Mouse (Mus musculus) kidney, adult 8-10 months (tissue): ENCODE results near the gene Olfr983.

Source experiments
- DNase-seq, 2 experiments: peaks; one replicate each; pipeline ENCODE4 v3.0.0; 2022

Olfr983 gene

GRCm38 (mm10) chr9:40093495-40093894, at the start of gene Olfr983:
Gene Olfr983, minus strand, starts transcription at chr9:40093595.
- DNase-seq, result no peak

DNA sequence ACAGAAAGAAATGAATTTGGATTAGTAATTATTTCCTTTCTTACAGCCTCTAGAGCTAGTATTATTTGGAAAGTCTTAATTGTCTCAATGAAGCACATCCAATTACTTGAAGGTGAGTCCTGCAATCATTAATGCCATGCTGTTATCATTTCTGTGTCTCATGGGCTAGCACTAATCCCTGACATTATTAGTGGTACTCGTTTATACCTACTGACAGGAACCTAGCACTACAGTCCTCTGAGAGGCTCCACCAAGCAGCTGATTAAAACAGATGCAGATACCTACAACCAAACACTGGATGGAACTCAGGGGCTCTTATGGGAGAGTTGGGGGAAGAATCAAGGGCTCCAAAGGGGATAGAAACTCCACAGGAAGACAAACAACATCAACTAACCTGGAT, 48.1 kb upstream of the Olfr983 start:
- no peak for DNase-seq

DNA sequence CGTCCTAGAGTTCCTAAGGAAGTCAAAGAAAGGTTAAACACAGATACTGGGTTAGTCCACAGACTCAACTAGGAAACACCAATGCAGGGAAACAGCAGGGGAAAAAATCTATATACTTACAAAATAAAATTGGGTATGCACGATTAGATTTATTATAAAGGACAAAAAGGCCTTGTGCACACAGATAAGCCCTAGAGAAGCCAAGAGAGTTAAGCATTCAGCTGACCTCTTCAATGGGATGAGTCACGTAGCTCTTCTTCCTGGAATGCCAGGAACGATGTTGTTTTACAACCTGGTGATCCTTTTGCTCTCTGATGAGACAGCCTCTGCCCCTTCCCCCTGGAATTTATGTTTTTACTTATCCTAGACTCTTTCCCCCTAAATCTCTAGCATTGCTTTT, 46.1 kb upstream of the Olfr983 start:
- DNase-seq, result no peak

GRCm38 (mm10) chr9:40136987-40137688, 43.7 kb upstream of the Olfr983 start:
- no peak for DNase-seq

GRCm38 (mm10) chr9:40130556-40130955, 37.2 kb upstream of the Olfr983 start:
- no peak for DNase-seq

- no peak for DNase-seq
Measured at GRCm38 (mm10) chr9:40130084-40130483, 36.7 kb upstream of the Olfr983 start, which contains the start of gene Olfr985. Gene Olfr985, minus strand, starts transcription at chr9:40130184.

- DNase-seq, result no peak
Measured at GRCm38 (mm10) chr9:40117287-40117659, 23.9 kb upstream of the Olfr983 start.

DNA sequence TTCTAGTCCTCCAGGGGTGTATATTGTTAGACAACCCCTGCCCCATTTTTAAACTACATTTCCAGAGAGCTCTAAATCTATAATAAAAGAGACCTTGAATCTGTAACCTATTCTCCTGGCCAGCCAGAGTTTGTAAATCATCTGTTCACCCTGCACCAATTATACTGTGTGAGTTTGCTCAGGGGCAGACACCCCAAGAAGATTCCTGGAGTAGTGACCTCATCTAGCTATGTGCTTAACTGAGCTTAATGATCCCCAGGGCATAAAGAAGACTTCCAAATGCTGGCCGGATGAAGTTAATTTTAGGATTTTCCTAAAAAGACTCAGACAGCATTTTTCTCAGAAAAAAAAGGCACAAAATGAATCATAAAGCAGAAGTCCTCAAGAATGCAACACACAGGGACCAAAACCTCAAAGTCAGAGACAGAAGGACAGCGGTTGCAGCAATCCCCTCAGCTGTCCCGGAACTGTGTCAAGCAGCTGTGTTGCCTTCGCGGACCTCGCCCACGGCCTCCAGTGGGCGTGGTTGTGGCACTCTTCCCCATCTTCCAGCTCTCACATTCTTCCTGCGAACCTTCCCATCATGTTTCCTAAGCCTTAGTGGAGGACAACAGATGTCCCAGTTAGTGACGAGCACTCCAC, 23.4 kb upstream of the Olfr983 start:
- DNase-seq, result peak; percentile 4 to 8

DNA sequence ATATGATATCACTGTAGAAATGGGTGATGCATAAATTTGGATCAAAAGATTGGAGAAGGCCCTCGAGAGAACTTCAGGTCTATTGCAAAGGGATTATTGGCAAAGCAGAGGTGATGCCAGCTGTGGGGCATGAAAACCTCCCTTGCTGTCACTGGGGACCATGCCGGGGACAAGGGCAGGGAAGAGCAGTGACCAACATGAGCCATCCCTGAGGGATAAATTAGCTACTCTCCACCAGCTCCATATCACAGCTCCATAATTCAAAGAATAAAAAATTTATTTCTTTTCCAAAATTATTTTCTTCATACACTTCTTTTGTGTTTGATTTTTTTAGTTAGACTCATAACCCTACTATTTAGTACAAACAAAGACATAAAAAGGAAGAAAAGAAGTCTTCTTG, 20.7 kb upstream of the Olfr983 start, which contains the start of gene Olfr984:
Olfr984 (minus strand) TSS at position 101 of the 400 bp plus-strand sequence.
- no peak for DNase-seq

DNA sequence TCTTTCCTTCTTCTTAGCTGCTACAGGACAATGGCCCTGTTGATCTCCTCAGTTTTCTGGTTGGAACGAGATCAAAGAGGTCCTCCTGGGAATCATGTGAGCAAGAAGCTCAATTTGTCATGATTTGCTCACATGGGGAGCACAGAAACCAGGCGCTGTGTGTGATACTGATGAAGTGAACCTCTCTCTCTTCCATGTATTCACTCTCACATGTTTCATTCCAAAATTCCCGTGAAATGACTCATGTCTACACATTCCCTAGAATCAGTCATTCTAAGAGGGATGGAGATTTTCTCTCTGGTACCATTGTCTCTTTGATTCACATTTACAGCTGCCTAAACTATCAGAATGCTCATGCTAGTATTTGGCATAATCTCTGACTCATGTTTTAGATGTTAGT, 1.4 kb upstream of the Olfr983 start:
- no peak for DNase-seq

GRCm38 (mm10) chr9:40073529-40073928, 19.9 kb downstream of the Olfr983 start, which contains the start of gene Olfr982:
Gene Olfr982, plus strand, starts transcription at chr9:40073829.
- no peak for DNase-seq

- no peak for DNase-seq
Measured at GRCm38 (mm10) chr9:40050138-40050537, 43.3 kb downstream of the Olfr983 start.
